Mouse (Mus musculus) MEL (cell line): ENCODE data around the gene Pde10a.

Experiments used
- CHD1 ChIP-seq: IDR thresholded peaks from 2 replicates; pipeline ENCODE4 v1.6.1; 2012; ENCODE audit warnings: low read depth, mild to moderate bottlenecking, inconsistent platforms, low read length, improper control_type of control experiment
- CTCF ChIP-seq, 3 experiments: IDR thresholded peaks in 2 of 3; conservative IDR thresholded peaks in 1 of 3; 2 replicates each; pipeline ENCODE4 v1.5.1; 2011 to 2012; ENCODE audit warnings: low read length in 3 of 3, low read depth in 2 of 3, mild to moderate bottlenecking in 2 of 3, improper control_type of control experiment in 1 of 3, inconsistent platforms in 1 of 3, mixed read lengths in 1 of 3, moderate library complexity in 1 of 3; ENCODE audit not compliant: control insufficient read depth in 1 of 3, insufficient read depth in 1 of 3, poor library complexity in 1 of 3, severe bottlenecking in 1 of 3
- EP300 ChIP-seq, 2 experiments: IDR thresholded peaks; 2 replicates each; pipeline ENCODE4 v1.6.1; 2011; ENCODE audit warnings: improper control_type of control experiment in 2 of 2, low read length in 2 of 2, low read depth in 1 of 2, mild to moderate bottlenecking in 1 of 2
- MAX ChIP-seq: IDR thresholded peaks from 2 replicates; pipeline ENCODE4 v1.6.1; 2011; ENCODE audit warnings: low read length, improper control_type of control experiment
- RAD21 ChIP-seq: IDR thresholded peaks from 2 replicates; pipeline ENCODE4 v1.6.1; 2011; ENCODE audit warnings: mild to moderate bottlenecking, low read depth, low read length, improper control_type of control experiment
- SMC3 ChIP-seq: IDR thresholded peaks from 2 replicates; pipeline ENCODE4 v1.6.1; 2011; ENCODE audit warnings: low read depth, low read length, improper control_type of control experiment
- ZNF384 ChIP-seq: IDR thresholded peaks from 2 replicates; pipeline ENCODE4 v1.6.1; 2012; ENCODE audit warnings: low read depth, mild to moderate bottlenecking, inconsistent platforms, low read length, improper control_type of control experiment

- TF ChIP-seq CTCF (IDR thresholded peaks at IDR 0.05 in 2 of 3, conservative IDR thresholded peaks at IDR 0.05 in 1 of 3; ENCODE audit: control insufficient read depth in 1 of 3, insufficient read depth in 1 of 3, low read depth in 2 of 3, low read length in 3 of 3, poor library complexity in 1 of 3, severe bottlenecking in 1 of 3) (no peak), EP300 (IDR thresholded peaks at IDR 0.05; ENCODE audit: low read depth in 1 of 2, low read length in 2 of 2) (no peak), CHD1 (no peak), RAD21 (no peak), ZNF384 (no peak), MAX (no peak), SMC3 (no peak)
These were observed 435.9 kb downstream of the Pde10a start for GRCm38 (mm10) chr17:8961097-8961496.
